Mouse (Mus musculus) embryonic fibroblast, embryonic 13.5 days (primary cell): ENCODE results near the gene Tjp3. TPM values are rescaled to one million over a fixed set of nuclear protein-coding genes. Genes with fewer than 3 reads are reported as not detected.

ENCODE experiments used
- H3K27ac ChIP-seq: 2 replicates; pipeline ENCODE4 v1.5.1; 2012; ENCODE audit warnings: low read length, control low read depth, inconsistent platforms; ENCODE audit not compliant: insufficient read depth
- H3K4me1 ChIP-seq: 2 replicates; pipeline ENCODE4 v1.6.1; 2011; ENCODE audit warnings: low read length; ENCODE audit not compliant: control insufficient read depth, insufficient read depth
- H3K4me3 ChIP-seq: 2 replicates; pipeline ENCODE4 v1.5.1; 2011; ENCODE audit warnings: mild to moderate bottlenecking, control low read depth, low read length; ENCODE audit not compliant: insufficient read depth
- CTCF ChIP-seq: IDR thresholded peaks from 2 replicates; pipeline ENCODE4 v1.5.1; 2011; ENCODE audit warnings: mild to moderate bottlenecking, control low read depth, low read length, moderate library complexity, borderline replicate concordance; ENCODE audit not compliant: insufficient read depth
- POLR2A ChIP-seq: IDR thresholded peaks from 2 replicates; pipeline ENCODE4 v1.6.1; 2011; ENCODE audit warnings: low read depth, mild to moderate bottlenecking, control low read depth, low read length, moderate library complexity
- polyA plus RNA-seq: library from polyadenylated mRNA; stranded (reverse); fragments of >200 nt; gene quantifications from 2 replicates; pipeline ENCODE4 v1.2.4, GENCODE M21; 2011; ENCODE audit warnings: low read depth; ENCODE audit not compliant: missing spikeins, insufficient read length

Gene Tjp3
- polyA plus RNA-seq, 1 experiment: not detected

DNA sequence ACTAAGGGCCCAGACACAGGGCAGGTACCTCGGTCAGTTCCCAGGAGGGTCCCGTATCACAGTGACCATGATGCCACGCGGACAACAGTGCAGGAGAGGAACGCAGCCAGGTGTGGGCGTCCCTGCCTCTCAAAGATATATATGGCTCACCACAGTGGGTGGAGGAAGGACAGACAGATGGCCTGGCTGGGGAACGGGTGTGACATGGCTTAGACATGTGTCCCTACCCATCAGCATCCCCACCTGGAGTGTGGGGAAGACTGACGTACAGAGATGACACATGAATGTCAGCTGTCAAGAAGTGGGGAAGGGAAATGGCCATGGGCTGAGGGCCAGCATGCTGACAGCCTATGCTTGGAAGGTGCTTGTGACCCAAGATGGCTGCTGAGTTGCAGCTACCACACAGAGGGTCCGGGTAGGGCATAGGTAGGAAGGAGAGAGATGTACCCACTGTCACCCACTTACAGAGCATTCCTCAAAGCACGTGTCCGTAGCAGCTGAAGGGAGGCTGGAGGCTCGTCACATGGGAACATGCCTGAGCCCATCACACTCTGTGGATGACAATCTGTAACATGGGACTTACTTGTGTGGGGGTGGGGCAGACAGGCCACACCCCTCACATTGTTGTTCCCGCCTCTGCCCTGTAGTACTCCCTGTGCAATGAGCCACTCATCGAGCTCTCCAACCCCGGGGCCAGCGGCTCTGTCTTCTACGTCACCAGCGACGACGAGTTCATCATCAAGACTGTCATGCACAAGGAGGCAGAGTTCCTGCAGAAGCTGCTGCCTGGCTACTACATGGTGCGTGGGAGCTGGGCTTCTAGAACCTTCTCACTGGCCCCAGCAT, 15.7 kb upstream of the Tjp3 start:
- TF ChIP-seq CTCF (no peak), POLR2A (no peak)
- no peak overlapping the region for H3K4me3 ChIP-seq
- no peak overlapping the region for H3K27ac ChIP-seq
- 0 out of 2 replicates have a peak, but pooled peaks cover 3% of the 10 kb centered on the region for H3K4me1 ChIP-seq

GRCm38 (mm10) chr10:81306173-81306668, 14.8 kb upstream of the Tjp3 start:
- H3K4me1 ChIP-seq: 0 out of 2 replicates have a peak, but pooled peaks cover 3% of the 10 kb centered on the region
- no peak for TF ChIP-seq POLR2A
- TF ChIP-seq CTCF: no peak

GRCm38 (mm10) chr10:81305663-81306062, 14.3 kb upstream of the Tjp3 start:
- H3K4me3 ChIP-seq: no peak overlapping the region
- no peak overlapping the region for H3K27ac ChIP-seq
- TF ChIP-seq CTCF: no peak
- TF ChIP-seq POLR2A: no peak
- peaks cover 3% of the 10 kb centered on the region; the same call in 1 of the 2 replicates for H3K4me1 ChIP-seq

More at GRCm38 (mm10) chr10:81306173-81306668, 14.8 kb upstream of the Tjp3 start:
- H3K27ac ChIP-seq: no peak overlapping the region
- H3K4me3 ChIP-seq: no peak overlapping the region

DNA sequence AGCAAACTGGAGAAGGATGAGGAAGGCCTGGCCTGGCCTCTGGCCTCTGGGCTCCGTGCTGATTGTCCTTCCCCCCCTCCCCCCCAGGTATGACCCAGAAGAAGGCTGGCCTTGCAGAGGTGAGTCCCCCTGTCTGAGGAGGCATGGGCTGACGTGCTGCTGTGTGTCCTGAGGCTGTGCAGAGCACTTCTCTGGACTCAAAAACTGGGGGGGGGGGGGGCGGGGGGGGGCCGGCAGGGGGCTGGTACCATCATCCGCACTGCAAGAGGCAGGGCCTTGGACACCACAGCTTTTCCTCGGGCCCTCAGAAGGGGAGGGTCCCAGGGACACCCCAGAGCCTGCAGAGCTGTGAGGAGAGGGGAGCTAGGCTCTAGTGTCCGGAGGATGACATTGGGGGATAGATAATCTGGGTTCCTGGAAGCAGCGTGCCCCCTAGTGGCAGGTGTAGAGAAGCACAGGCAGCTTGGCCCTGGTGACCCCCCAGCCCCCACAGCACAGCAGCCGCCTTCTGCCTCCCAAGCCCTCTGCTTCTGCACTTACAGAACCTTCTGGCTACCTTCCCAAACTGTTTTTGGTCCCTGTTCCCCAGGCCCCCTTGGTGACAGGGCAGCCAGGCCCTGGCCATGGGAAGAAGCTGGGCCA, 13.3 kb upstream of the Tjp3 start:
- peaks cover 3% of the 10 kb centered on the region; the same call in 1 of the 2 replicates for H3K4me1 ChIP-seq
- H3K4me3 ChIP-seq: no peak overlapping the region
- no peak overlapping the region for H3K27ac ChIP-seq
- TF ChIP-seq CTCF: peak; percentile 89
- no peak for TF ChIP-seq POLR2A

DNA sequence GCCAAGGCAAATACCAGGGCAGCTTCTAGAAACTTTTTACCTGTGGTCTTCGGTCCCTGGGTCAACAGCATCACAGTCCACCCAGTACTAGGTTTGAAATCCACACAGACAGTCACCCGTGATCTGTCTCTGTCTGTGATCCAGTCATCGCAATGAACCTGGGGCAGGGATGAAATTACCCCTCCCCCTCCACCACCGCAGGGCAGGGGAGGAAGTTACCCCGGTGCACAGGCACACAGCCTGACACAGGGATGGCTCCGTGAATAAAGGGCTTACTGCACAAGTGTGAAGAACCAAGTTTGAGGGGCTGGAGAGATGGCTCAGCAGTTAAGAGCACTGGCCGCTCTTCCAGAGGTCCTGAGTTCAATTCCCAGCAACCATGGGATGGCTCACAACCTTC, 12.4 kb upstream of the Tjp3 start:
- TF ChIP-seq CTCF (no peak), POLR2A (no peak)
- H3K4me1 ChIP-seq: peaks cover 3% of the 10 kb centered on the region; the same call in 1 of the 2 replicates

GRCm38 (mm10) chr10:81303258-81303657, 11.9 kb upstream of the Tjp3 start:
- TF ChIP-seq CTCF: no peak
- no peak for TF ChIP-seq POLR2A
- H3K4me1 ChIP-seq: peaks cover 3% of the 10 kb centered on the region; the same call in 1 of the 2 replicates
- H3K27ac ChIP-seq: no peak overlapping the region
- no peak overlapping the region for H3K4me3 ChIP-seq

More for the DNA sequence above, 12.4 kb upstream of the Tjp3 start:
- Histone ChIP-seq H3K27ac (no peak overlapping the region), H3K4me3 (no peak overlapping the region)

DNA sequence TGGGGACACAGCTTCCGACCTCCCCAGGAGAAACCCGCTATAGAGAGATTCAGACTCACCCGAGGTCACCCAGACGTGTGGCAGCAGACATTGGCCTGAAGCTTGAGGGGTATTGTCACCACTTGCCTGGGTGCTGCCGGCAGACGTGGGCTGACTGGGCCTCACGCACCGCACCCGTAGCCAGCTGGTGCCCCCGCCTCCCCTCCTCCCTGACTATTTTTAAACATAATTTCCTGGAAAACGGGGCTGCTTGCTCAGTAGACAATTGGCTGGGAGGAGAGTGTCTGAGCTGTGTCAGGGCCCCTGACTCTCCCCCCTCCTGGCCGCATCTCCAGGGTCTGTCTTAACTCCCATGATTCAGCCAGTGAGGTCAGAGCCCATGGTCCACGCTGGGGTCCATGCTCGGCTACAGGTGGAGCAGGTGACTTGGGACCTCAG, 11.4 kb upstream of the Tjp3 start:
- H3K27ac ChIP-seq: no peak overlapping the region
- TF ChIP-seq POLR2A: no peak
- TF ChIP-seq CTCF: no peak
- H3K4me1 ChIP-seq: peaks cover 3% of the 10 kb centered on the region; the same call in 1 of the 2 replicates
- no peak overlapping the region for H3K4me3 ChIP-seq

GRCm38 (mm10) chr10:81302288-81302687, 10.9 kb upstream of the Tjp3 start:
- no peak overlapping the region for H3K4me3 ChIP-seq
- TF ChIP-seq POLR2A (no peak), CTCF (no peak)
- H3K4me1 ChIP-seq: peaks cover 3% of the 10 kb centered on the region; the same call in 1 of the 2 replicates
- H3K27ac ChIP-seq: no peak overlapping the region

- no peak overlapping the region for H3K4me3 ChIP-seq
- H3K27ac ChIP-seq: no peak overlapping the region
- H3K4me1 ChIP-seq: peaks cover 3% of the 10 kb centered on the region; the same call in 1 of the 2 replicates
- TF ChIP-seq CTCF: no peak
- TF ChIP-seq POLR2A: no peak
Observed at GRCm38 (mm10) chr10:81301321-81301720, 9.9 kb upstream of the Tjp3 start.
